Mouse (Mus musculus): Measurements from ENCODE around the gene Fam20a. TPM values are rescaled to one million over a fixed set of nuclear protein-coding genes. Genes with fewer than 3 reads are reported as not detected.
"Not testable (repeated sequence)": the region's sequence is repeated elsewhere in the genome, so short reads cannot be mapped to it uniquely, and the experiment has no call there.

The Fam20a gene
- total RNA-seq, 2 experiments from 2014 or later, result 14.7 to 17.8 TPM

DNA sequence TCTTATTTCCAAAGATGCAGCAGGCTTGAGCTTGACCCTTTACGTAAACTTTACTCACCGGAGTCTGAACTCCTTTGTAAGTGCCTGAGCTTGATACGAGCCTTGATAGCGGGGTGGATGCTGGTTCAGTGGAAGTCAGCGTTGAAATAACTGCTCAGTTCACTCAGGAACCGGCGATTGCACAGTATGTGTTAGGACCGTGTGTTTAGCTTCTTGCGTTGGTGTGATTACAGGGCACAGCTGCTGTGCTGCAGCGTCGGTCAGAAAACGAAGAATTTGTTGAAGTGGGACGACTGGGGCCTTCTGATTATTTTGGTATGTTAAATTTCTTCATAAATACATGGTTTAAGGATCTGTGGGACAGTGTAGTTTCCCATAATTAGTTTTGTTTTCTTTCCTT, 55.7 kb downstream of the Fam20a start:
- no peak for DNase-seq (ENCODE audit: extremely low spot score in 1 of 2, low spot score in 2 of 2)
- no peak overlapping the region for H3K27ac ChIP-seq
- intact Hi-C loops (cut with DNase I), result no loop called here
- no peak for TF ChIP-seq CTCF (IDR thresholded peaks at IDR 0.05)
- no peak overlapping the region for H3K4me3 ChIP-seq

DNA sequence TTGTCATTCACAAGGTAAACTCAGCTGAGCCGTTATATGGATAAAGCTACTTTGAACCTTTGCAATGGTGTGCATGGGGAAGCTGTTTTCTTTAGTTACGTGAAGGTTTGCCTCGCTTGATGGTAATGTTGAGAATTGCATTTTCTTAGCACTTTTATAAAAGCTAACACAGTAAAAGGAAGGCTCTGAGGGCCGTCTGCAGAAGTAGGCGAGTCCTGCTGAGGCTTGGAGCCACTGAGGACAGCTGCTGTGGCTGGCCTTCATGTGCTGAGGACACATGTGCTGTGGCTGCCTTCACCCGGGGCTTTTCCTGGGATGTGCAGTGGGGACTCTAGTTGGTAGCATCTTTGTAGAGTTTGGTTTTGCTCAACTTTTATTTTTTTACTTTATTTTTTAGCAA, 56.7 kb downstream of the Fam20a start:
- TF ChIP-seq CTCF (IDR thresholded peaks at IDR 0.05), result no peak
- no peak overlapping the region for H3K4me3 ChIP-seq
- no peak for DNase-seq (ENCODE audit: extremely low spot score in 1 of 2, low spot score in 2 of 2)
- H3K27ac ChIP-seq, result no peak overlapping the region; the same call in 1 of the 2 replicates
- intact Hi-C loops (cut with DNase I), result no loop called here

DNA sequence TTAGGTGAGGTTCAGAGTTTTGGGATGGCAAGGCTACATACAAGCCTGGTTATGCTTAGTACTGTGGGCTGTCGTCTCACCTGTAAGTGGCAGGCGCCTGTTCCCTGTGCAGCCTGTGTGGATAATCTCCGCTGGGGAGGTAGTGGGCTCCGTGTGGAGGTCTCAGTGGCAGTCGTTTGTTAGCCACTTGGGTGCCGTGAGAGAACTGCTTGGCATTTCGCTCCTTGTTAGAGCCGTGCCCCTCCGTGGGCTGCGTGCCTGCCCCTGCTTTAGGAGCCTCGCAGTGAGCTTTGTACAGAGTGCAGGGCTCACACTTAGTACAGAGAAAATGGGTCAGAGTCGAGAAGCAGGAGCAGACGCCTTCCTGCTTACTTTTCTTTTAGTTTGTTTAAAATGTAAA, 57.8 kb downstream of the Fam20a start:
- no peak for TF ChIP-seq CTCF (IDR thresholded peaks at IDR 0.05)
- DNase-seq (ENCODE audit: extremely low spot score in 1 of 2, low spot score in 2 of 2), result no peak
- Histone ChIP-seq H3K4me3 (no peak overlapping the region), H3K27ac (no peak overlapping the region; the same call in 1 of the 2 replicates)
- intact Hi-C loops (cut with DNase I), result loop anchor here (5.0 kb wide), 1 partner anchor 608 kb away; no protein-coding TSS in a partner anchor

DNA sequence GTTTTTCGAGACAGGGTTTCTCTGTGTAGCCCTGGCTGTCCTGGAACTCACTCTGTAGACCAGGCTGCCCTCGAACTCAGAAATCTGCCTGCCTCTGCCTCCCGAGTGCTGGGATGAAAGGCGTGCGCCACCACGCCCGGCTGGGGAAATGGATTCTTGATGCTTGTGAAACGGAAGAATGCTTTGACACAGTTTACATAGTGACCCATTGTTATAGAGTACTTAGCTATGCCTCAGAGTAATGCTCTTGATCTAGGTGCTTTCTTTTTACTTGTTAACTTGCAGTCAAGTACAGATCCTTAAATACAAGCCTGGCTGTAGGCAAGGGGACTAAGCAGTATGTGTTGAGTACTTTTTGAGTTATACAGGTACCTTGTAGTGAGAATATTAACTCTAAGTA, 61.6 kb downstream of the Fam20a start:
- not testable (repeated sequence) for H3K4me3 ChIP-seq; H3K27ac ChIP-seq; DNase-seq (ENCODE audit: extremely low spot score in 1 of 2, low spot score in 2 of 2)
- intact Hi-C loops (cut with DNase I), result loop anchor here (5.0 kb wide), 1 partner anchor 612 kb away; no protein-coding TSS in a partner anchor

DNA sequence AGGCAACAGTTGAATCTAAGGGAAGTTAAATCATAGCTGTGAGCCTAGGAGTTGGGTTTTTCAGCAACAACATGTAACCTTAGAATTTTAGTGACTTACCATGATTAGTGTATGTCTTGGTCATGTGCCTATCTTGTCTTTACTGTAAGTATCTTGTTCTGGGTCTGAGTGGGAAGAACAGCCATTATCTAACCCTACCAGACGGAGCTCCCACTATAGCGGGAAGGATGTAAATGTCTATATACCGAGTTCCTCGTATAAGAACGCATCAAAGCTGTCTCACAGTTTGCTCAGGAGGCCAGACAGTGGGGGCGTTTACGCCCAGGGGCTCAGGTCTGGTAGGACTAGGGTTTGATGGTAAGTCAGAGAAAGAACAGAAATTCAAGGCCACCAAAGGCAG, 65.8 kb downstream of the Fam20a start:
- intact Hi-C loops (cut with DNase I), result no loop called here
- Histone ChIP-seq H3K27ac (no peak overlapping the region), H3K4me3 (no peak overlapping the region)
- no peak for TF ChIP-seq CTCF (IDR thresholded peaks at IDR 0.05)
- DNase-seq (ENCODE audit: extremely low spot score in 1 of 2, low spot score in 2 of 2), result no peak

DNA sequence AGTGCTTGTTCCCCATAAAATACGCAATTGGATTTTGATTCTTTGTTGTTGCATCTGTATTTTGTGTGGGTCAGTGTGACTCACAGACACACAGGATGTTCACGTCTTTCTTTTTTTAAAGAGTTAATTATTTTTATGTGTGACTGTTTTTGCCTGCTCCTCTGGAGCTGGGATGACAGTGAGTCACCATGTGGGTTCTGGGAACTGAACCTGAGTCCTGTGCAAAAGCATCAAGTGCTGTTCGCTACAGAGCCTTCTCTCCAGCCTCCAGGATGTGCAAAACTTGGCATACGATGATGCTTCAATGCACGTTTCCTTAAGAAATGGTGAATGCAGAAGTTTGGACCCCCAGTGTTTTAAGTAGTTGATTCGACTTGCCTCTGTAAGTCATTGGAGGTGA, 67.5 kb downstream of the Fam20a start:
- DNase-seq (ENCODE audit: extremely low spot score in 1 of 2, low spot score in 2 of 2), result no peak
- Histone ChIP-seq H3K27ac (no peak overlapping the region), H3K4me3 (no peak overlapping the region)
- no peak for TF ChIP-seq CTCF (IDR thresholded peaks at IDR 0.05)
- intact Hi-C loops (cut with DNase I), result no loop called here

DNA sequence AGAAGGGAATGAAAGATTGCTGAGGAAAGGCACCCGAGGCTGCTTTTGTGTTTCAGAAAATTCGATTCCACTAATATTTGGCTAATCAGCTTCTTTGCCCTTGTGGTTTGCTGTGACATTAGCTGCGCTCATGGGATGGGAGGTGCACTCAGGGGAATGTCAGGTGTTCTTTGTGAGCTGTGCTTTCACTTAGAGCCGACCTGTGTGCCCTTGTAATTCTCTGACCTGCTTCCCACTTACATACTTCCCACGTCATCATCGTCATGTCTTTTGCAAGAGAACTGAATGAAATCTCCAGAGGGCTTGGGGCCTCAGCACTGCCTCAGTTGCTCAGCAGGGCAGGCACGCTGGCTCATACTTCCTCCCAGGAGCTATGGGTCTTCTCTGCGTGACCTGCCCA, 68.9 kb downstream of the Fam20a start:
- no peak for DNase-seq (ENCODE audit: extremely low spot score in 1 of 2, low spot score in 2 of 2)
- intact Hi-C loops (cut with DNase I), result no loop called here
- TF ChIP-seq CTCF (IDR thresholded peaks at IDR 0.05), result no peak
- H3K27ac ChIP-seq, result peak overlapping the region; percentile 4; the same call in 1 of the 2 replicates
- peak overlapping the region; percentile 79 for H3K4me3 ChIP-seq

DNA sequence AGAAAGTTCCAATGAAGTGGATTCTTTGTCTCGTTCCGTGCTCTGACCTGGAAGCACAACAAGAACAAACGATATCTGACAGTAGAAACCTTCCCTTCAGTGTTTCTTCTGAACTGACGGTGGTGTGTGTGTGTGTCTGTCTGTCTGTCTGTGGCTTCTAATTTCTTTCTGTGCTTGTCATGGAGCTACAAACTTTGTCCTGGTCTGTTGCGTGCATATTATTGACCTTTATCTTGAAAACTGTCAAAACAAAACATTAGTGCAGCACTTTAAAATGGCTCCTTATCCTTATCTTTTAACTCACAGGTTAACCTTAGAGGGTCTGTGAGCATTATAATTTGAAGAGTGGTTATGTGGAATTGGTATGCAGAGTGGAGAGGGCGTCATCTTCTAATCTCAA, 69.6 kb downstream of the Fam20a start:
- intact Hi-C loops (cut with DNase I), result no loop called here
- no peak for DNase-seq (ENCODE audit: extremely low spot score in 1 of 2, low spot score in 2 of 2)
- no peak for TF ChIP-seq CTCF (IDR thresholded peaks at IDR 0.05)
- H3K27ac ChIP-seq, result peak overlapping the region; percentile 99
- H3K4me3 ChIP-seq, result peak overlapping the region; percentile 79

DNA sequence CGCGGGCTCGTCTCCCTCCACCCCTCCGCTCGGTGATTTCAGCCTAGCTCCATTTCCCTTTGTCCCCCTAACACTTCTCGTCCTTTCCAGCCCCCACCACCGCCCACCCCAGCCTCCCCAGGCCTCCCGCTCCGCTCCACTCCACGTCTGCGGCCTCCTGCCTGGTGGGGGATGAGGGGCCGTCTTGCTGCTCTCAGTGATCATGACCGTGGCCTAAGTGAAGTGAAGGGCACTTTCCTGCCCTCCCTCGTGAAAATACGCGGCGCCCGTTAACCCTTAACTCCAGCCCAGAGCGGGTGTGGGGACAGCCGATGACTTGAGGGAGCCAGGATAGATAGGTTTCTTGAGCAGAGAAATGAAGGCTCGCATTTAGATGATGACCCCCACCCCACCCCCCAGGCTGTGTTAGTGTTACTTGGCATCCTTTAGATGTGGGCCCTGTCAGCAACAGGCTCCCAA, 70.5 kb downstream of the Fam20a start:
- DNase-seq (ENCODE audit: extremely low spot score in 1 of 2, low spot score in 2 of 2), result no peak
- H3K4me3 ChIP-seq, result peak overlapping the region; percentile 79
- no peak for TF ChIP-seq CTCF (IDR thresholded peaks at IDR 0.05)
- H3K27ac ChIP-seq, result peak overlapping the region; percentile 99
- intact Hi-C loops (cut with DNase I), result no loop called here

DNA sequence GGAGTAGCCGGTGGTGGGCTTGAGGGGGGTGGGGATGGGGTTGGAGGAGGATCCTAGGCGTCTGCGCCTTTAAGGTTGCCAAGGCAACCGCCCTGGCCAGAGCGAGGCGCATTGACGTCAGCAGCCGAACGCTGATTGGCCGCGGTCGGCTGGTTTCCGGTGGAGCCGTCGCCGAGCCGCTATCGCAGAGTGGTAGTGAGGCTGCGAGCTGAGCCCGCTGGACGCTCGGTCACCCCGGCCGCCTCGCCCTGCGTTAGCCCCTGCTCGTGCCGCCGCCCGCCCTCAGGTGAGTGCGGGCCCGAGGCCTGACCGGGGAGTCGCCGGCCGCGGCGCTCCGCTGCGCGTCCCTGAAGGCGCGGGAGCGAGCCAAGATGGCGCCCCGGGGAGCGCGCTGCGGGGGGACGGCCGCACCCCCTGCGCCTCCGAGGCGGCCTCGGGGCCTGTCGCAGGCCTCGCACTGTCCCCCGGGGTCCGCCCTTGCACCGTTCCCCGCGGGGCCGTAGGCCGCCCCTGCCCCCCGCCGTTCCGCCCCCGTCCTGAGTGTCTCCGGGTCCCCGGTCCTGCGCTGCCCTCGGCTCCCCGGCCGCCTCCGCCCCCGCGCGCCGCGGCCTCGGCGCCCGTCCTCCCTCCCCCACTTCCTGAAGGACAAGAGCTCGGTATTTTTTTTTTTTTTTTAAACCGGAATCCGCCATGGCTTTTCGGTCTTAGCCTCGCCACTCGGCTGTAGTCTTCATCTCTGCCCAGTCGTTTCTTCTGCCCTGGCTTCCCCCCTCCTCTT, 71.1 kb downstream of the Fam20a start:
- intact Hi-C loops (cut with DNase I), result loop anchor here (1.0 kb wide), 1 partner anchor 39 kb away; no protein-coding TSS in a partner anchor
- Histone ChIP-seq H3K4me3 (peak overlapping the region; percentile 79), H3K27ac (peak overlapping the region; percentile 99)
- peak; percentile 94 for DNase-seq (ENCODE audit: extremely low spot score in 1 of 2, low spot score in 2 of 2)
- no peak for TF ChIP-seq CTCF (IDR thresholded peaks at IDR 0.05)

DNA sequence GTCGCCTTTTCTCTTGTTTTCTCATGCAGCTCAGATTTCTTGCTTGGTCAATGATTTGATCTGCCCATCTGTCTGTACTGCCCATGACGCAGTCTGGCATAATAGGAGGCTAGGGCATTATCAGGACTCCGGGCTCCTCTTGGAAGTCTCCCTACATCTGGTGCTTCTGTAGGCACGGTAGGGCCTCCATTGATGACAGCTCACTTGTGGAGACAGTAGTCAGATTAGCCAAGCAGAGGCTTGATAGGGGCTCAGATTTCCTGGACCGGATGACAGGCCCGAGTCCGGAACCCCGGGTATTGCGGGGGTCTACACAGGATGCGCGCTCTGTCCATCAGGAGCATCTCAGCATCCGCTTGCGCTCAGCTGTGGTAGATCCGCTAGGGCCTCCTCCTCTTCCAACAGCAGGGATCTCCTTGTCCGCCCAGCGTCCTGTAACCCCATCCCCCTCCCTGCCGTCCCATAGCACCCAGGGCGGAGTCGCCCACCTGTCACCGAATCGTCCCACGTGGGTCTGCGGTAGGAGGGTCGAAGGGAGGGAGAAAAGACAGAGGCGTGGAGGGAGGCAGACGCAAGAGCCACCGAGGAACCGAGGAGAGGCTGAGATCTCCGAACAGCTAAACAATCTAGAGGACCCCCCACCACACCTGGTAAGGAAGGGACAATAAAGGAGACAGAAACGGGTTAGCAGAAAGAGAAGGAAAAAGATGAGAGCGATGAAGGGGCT, 71.9 kb downstream of the Fam20a start:
- no peak for TF ChIP-seq CTCF (IDR thresholded peaks at IDR 0.05)
- peak; percentile 85 for DNase-seq (ENCODE audit: extremely low spot score in 1 of 2, low spot score in 2 of 2)
- Histone ChIP-seq H3K27ac (peak overlapping the region; percentile 99), H3K4me3 (peak overlapping the region; percentile 79)
- intact Hi-C loops (cut with DNase I), result loop anchor here (1.0 kb wide), 1 partner anchor 38 kb away; no protein-coding TSS in a partner anchor

DNA sequence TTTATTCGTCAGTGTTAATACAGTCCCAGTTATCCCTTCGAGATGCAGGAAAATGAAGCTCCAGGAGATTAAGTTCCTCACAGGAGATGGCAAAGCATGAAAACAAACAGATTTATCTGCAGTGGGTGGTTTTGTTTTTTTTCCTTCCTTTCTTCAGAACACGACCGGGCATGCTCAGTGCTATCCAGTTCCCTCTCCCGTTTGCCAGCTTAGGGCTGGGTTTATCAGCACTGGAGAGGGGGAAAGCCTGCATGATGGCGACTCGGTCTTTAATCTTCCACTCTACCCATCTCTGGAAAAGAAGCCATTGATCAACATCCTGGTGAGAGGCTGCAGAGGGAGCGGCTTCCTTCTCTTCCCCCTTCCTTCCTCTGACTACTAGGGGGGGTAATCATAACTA, 72.9 kb downstream of the Fam20a start, which contains the start of gene Prkar1a:
Prkar1a (plus strand) TSS at position 200 of the 400 bp plus-strand sequence.
- TF ChIP-seq CTCF (IDR thresholded peaks at IDR 0.05), result no peak
- H3K4me3 ChIP-seq, result peak within 1 kb of the TSS; percentile 79
- peak within 1 kb of the TSS; percentile 99 for H3K27ac ChIP-seq
- peak in 1 of 2 experiments; percentile 35 for DNase-seq (ENCODE audit: extremely low spot score in 1 of 2, low spot score in 2 of 2)
- intact Hi-C loops (cut with DNase I), result no loop called here

Data from left cerebral cortex, adult 2 months (tissue).